Mouse (Mus musculus): ENCODE measurements at regions not wholly inside any gene's neighbourhood (a gene's known extent, or its start where the extent isn't known, plus 50 kb on each side); places are given as distances from the start of the nearest gene placed in this dataset.

GRCm38 (mm10) chr13:59314419-59314818 is 270.6 kb downstream of the Agtpbp1 start:
- DNase-seq: peak in 1 of 2 experiments; percentile 12

- DNase-seq: no peak
Observed at GRCm38 (mm10) chr13:59313725-59314330, 271.2 kb downstream of the Agtpbp1 start.

GRCm38 (mm10) chr13:59292905-59293304 is 292.1 kb downstream of the Agtpbp1 start:
- no peak for DNase-seq

- peak; percentile 4 to 8 for DNase-seq
Observed at GRCm38 (mm10) chr13:59289127-59289526, 295.9 kb downstream of the Agtpbp1 start.

GRCm38 (mm10) chr13:59281199-59281598 is 303.8 kb downstream of the Agtpbp1 start:
- no peak for DNase-seq

- no peak for DNase-seq
Observed at GRCm38 (mm10) chr13:59279136-59279535, 305.9 kb downstream of the Agtpbp1 start.

GRCm38 (mm10) chr13:59271661-59272060 is 313.4 kb downstream of the Agtpbp1 start:
- DNase-seq: no peak

- no peak for DNase-seq
Observed at GRCm38 (mm10) chr13:59266854-59267253, 318.2 kb downstream of the Agtpbp1 start.

- no peak for DNase-seq
Observed at GRCm38 (mm10) chr13:59264126-59264525, 320.9 kb downstream of the Agtpbp1 start.

GRCm38 (mm10) chr13:59261924-59262323 is 323.1 kb downstream of the Agtpbp1 start:
- DNase-seq: no peak

GRCm38 (mm10) chr13:59255798-59256435 is 329.1 kb downstream of the Agtpbp1 start:
- no peak for DNase-seq

GRCm38 (mm10) chr13:59253667-59254558 is 331.1 kb downstream of the Agtpbp1 start:
- no peak for DNase-seq

GRCm38 (mm10) chr13:59251252-59252006 is 333.6 kb downstream of the Agtpbp1 start:
- DNase-seq: peak; percentile 32 to 41

- DNase-seq: no peak
Observed at GRCm38 (mm10) chr13:59248411-59248810, 336.6 kb downstream of the Agtpbp1 start.

GRCm38 (mm10) chr13:59246984-59247537 is 338.0 kb downstream of the Agtpbp1 start:
- no peak for DNase-seq

GRCm38 (mm10) chr13:59246070-59246469 is 339.0 kb downstream of the Agtpbp1 start:
- no peak for DNase-seq

- no peak for DNase-seq
Observed at GRCm38 (mm10) chr13:59244622-59245021, 340.4 kb downstream of the Agtpbp1 start.

- DNase-seq: no peak
Observed at GRCm38 (mm10) chr13:59242671-59243070, 342.4 kb downstream of the Agtpbp1 start.

GRCm38 (mm10) chr13:59238696-59239095 is 346.3 kb downstream of the Agtpbp1 start:
- DNase-seq: no peak

GRCm38 (mm10) chr13:59235836-59236235 is 349.2 kb downstream of the Agtpbp1 start:
- peak; percentile 9 to 21 for DNase-seq

GRCm38 (mm10) chr13:59229111-59229541 is 355.9 kb downstream of the Agtpbp1 start:
- DNase-seq: no peak

- no peak for DNase-seq
Observed at GRCm38 (mm10) chr13:59228059-59228830, 356.8 kb downstream of the Agtpbp1 start.
